Mouse (Mus musculus) kidney, embryonic 15.5 days (tissue): ENCODE results near the gene Cerkl. TPM values are rescaled to one million over a fixed set of nuclear protein-coding genes. Genes with fewer than 3 reads are reported as not detected.
A peak's percentile ranks its signal among the peaks of the same experiment; 100 is the strongest.

Source experiments
- ATAC-seq: fragments of 200-750 bp; cut with Nextera tagmentation; replicated peaks from 2 replicates; pipeline ENCODE4 v1.8.0; 2017; ENCODE audit warnings: moderate TSS enrichment; ENCODE audit not compliant: low FRiP score
- H3K27ac ChIP-seq: fragments of 300-500 bp; sonication (generic); 2 replicates; pipeline ENCODE4 v1.5.1; 2015; ENCODE audit warnings: mild to moderate bottlenecking, inconsistent platforms
- H3K27me3 ChIP-seq: fragments of 300-500 bp; sonication (generic); 2 replicates; pipeline ENCODE4 v1.6.1; 2015; ENCODE audit warnings: inconsistent platforms
- H3K36me3 ChIP-seq: fragments of 300-500 bp; sonication (generic); 2 replicates; pipeline ENCODE4 v1.6.1; 2015; ENCODE audit warnings: inconsistent platforms
- H3K4me1 ChIP-seq: fragments of 300-500 bp; sonication (generic); 2 replicates; pipeline ENCODE4 v1.6.1; 2015; ENCODE audit warnings: inconsistent platforms
- H3K4me2 ChIP-seq: fragments of 300-500 bp; sonication (generic); 2 replicates; pipeline ENCODE4 v1.6.1; 2015; ENCODE audit warnings: moderate library complexity, mild to moderate bottlenecking, inconsistent platforms
- H3K4me3 ChIP-seq: fragments of 300-500 bp; sonication (generic); replicated peaks from 2 replicates; pipeline ENCODE4 v1.5.1; 2015; ENCODE audit warnings: mild to moderate bottlenecking, inconsistent platforms
- H3K9ac ChIP-seq: fragments of 300-500 bp; sonication (generic); 2 replicates; pipeline ENCODE4 v1.6.1; 2015; ENCODE audit warnings: mild to moderate bottlenecking, inconsistent platforms
- H3K9me3 ChIP-seq: fragments of 300-500 bp; sonication (generic); replicated peaks from 2 replicates; pipeline ENCODE4 v1.6.1; 2016; ENCODE audit warnings: inconsistent platforms
- WGBS: fragments of 180-500 bp; shearing (Covaris S2); methylation state at CpG from one replicate; pipeline ENCODE4 v1.1.7; 2015; ENCODE audit warnings: mixed read lengths; 5-methylcytosine and 5-hydroxymethylcytosine counted together
- polyA plus RNA-seq: library from polyadenylated mRNA; unstranded; fragments of >200 nt; fragmentation: Nextera tagmentation; extraction: Ambion mirVana; gene quantifications from 2 replicates; pipeline ENCODE4 v1.2.1, GENCODE M21; 2015

Cerkl gene
- polyA plus RNA-seq, 1 experiment from 2014 or later = 2.3 TPM

GRCm38 (mm10) chr2:79430061-79430460, 26.5 kb downstream of the Cerkl start:
- no peak for ATAC-seq
- H3K9me3 ChIP-seq = no peaks in the 10 kb centered on the region
- no peak overlapping the region for H3K4me2 ChIP-seq
- H3K36me3 ChIP-seq = no peaks in the 10 kb centered on the region
- no peak overlapping the region for H3K9ac ChIP-seq
- no peak overlapping the region for H3K4me3 ChIP-seq
- no peak overlapping the region for H3K27ac ChIP-seq
- peaks cover 18% of the 10 kb centered on the region for H3K4me1 ChIP-seq
- H3K27me3 ChIP-seq = peaks cover 29% of the 10 kb centered on the region

- H3K27ac ChIP-seq = no peak overlapping the region
- peaks cover 18% of the 10 kb centered on the region for H3K4me1 ChIP-seq
- H3K9me3 ChIP-seq = no peaks in the 10 kb centered on the region
- no peak overlapping the region for H3K4me3 ChIP-seq
- no peak overlapping the region for H3K9ac ChIP-seq
- WGBS = 13% methylated on average over 6 of the region's 6 CpGs
- peaks cover 29% of the 10 kb centered on the region for H3K27me3 ChIP-seq
- H3K36me3 ChIP-seq = no peaks in the 10 kb centered on the region
- no peak for ATAC-seq
- no peak overlapping the region for H3K4me2 ChIP-seq
Observed at GRCm38 (mm10) chr2:79429650-79430049, 26.9 kb downstream of the Cerkl start.

- peak; percentile 13; the same call in 1 of the 2 replicates for ATAC-seq
- Histone ChIP-seq H3K36me3 (no peaks in the 10 kb centered on the region), H3K4me2 (peak overlapping the region; percentile 97), H3K27me3 (peaks cover 29% of the 10 kb centered on the region), H3K4me1 (peaks cover 18% of the 10 kb centered on the region), H3K4me3 (peak overlapping the region; percentile 53), H3K9ac (no peak overlapping the region), H3K9me3 (no peaks in the 10 kb centered on the region), H3K27ac (no peak overlapping the region)
- 13% methylated on average over 7 of the region's 7 CpGs for WGBS
Observed at GRCm38 (mm10) chr2:79429108-79429507, 27.5 kb downstream of the Cerkl start.

GRCm38 (mm10) chr2:79428569-79429104, 27.9 kb downstream of the Cerkl start:
- Histone ChIP-seq H3K4me2 (peak overlapping the region; percentile 97), H3K27ac (no peak overlapping the region), H3K9ac (peak overlapping the region; percentile 37), H3K27me3 (peaks cover 29% of the 10 kb centered on the region), H3K36me3 (no peaks in the 10 kb centered on the region), H3K4me1 (peaks cover 18% of the 10 kb centered on the region), H3K4me3 (peak overlapping the region; percentile 53), H3K9me3 (no peaks in the 10 kb centered on the region)
- ATAC-seq = peak; percentile 70
- WGBS = under 1% methylated on average over 35 of the region's 35 CpGs

- no peaks in the 10 kb centered on the region for H3K36me3 ChIP-seq
- H3K27ac ChIP-seq = no peak overlapping the region
- WGBS = 15% methylated on average over 6 of the region's 6 CpGs
- H3K4me1 ChIP-seq = peaks cover 18% of the 10 kb centered on the region
- peak overlapping the region; percentile 53 for H3K4me3 ChIP-seq
- H3K4me2 ChIP-seq = peak overlapping the region; percentile 97
- H3K9ac ChIP-seq = no peak overlapping the region
- H3K9me3 ChIP-seq = no peaks in the 10 kb centered on the region
- no peak for ATAC-seq
- peaks cover 29% of the 10 kb centered on the region for H3K27me3 ChIP-seq
Observed at GRCm38 (mm10) chr2:79428022-79428421, 28.6 kb downstream of the Cerkl start.

GRCm38 (mm10) chr2:79421696-79422095, 34.9 kb downstream of the Cerkl start:
- no peak overlapping the region for H3K27ac ChIP-seq
- H3K9me3 ChIP-seq = no peaks in the 10 kb centered on the region
- 49% methylated on average over 6 of the region's 6 CpGs for WGBS
- no peaks in the 10 kb centered on the region for H3K4me1 ChIP-seq
- H3K27me3 ChIP-seq = no peaks in the 10 kb centered on the region
- no peaks in the 10 kb centered on the region for H3K36me3 ChIP-seq
- no peak overlapping the region for H3K4me2 ChIP-seq
- no peak overlapping the region for H3K4me3 ChIP-seq
- no peak overlapping the region for H3K9ac ChIP-seq
- ATAC-seq = no peak

GRCm38 (mm10) chr2:79414505-79414904, 42.1 kb downstream of the Cerkl start:
- H3K27ac ChIP-seq = no peak overlapping the region
- no peak overlapping the region for H3K9ac ChIP-seq
- H3K36me3 ChIP-seq = no peaks in the 10 kb centered on the region
- no peak overlapping the region for H3K4me2 ChIP-seq
- no peak overlapping the region for H3K4me3 ChIP-seq
- WGBS = 87% methylated on average over 7 of the region's 7 CpGs
- H3K9me3 ChIP-seq = no peaks in the 10 kb centered on the region
- ATAC-seq = no peak
- no peaks in the 10 kb centered on the region for H3K4me1 ChIP-seq
- H3K27me3 ChIP-seq = no peaks in the 10 kb centered on the region

- no peak overlapping the region for H3K4me2 ChIP-seq
- ATAC-seq = no peak
- H3K27ac ChIP-seq = peak overlapping the region; percentile 41
- no peaks in the 10 kb centered on the region for H3K27me3 ChIP-seq
- no peaks in the 10 kb centered on the region for H3K36me3 ChIP-seq
- no peak overlapping the region for H3K9ac ChIP-seq
- H3K4me3 ChIP-seq = no peak overlapping the region
- WGBS = 69% methylated on average over 3 of the region's 3 CpGs
- no peaks in the 10 kb centered on the region for H3K4me1 ChIP-seq
- no peaks in the 10 kb centered on the region for H3K9me3 ChIP-seq
Observed at GRCm38 (mm10) chr2:79410903-79411255, 45.7 kb downstream of the Cerkl start.

GRCm38 (mm10) chr2:79410247-79410902, 46.2 kb downstream of the Cerkl start:
- Histone ChIP-seq H3K27ac (peak overlapping the region; percentile 41; the same call in 1 of the 2 replicates), H3K4me2 (no peak overlapping the region), H3K4me3 (no peak overlapping the region), H3K36me3 (no peaks in the 10 kb centered on the region), H3K4me1 (no peaks in the 10 kb centered on the region), H3K9ac (no peak overlapping the region), H3K27me3 (no peaks in the 10 kb centered on the region), H3K9me3 (no peaks in the 10 kb centered on the region)
- WGBS = 69% methylated on average over 15 of the region's 15 CpGs
- no peak for ATAC-seq

GRCm38 (mm10) chr2:79405661-79406405, 50.8 kb downstream of the Cerkl start:
- WGBS = 68% methylated on average over 5 of the region's 5 CpGs
- Histone ChIP-seq H3K27me3 (no peaks in the 10 kb centered on the region), H3K4me1 (no peaks in the 10 kb centered on the region), H3K4me2 (no peak overlapping the region), H3K27ac (no peak overlapping the region), H3K4me3 (no peak overlapping the region), H3K36me3 (no peaks in the 10 kb centered on the region), H3K9ac (no peak overlapping the region), H3K9me3 (no peaks in the 10 kb centered on the region)
- no peak for ATAC-seq

- Histone ChIP-seq H3K27ac (no peak overlapping the region), H3K36me3 (no peaks in the 10 kb centered on the region), H3K27me3 (no peaks in the 10 kb centered on the region), H3K9me3 (no peaks in the 10 kb centered on the region), H3K4me2 (no peak overlapping the region), H3K4me3 (no peak overlapping the region), H3K4me1 (no peaks in the 10 kb centered on the region), H3K9ac (no peak overlapping the region)
- 76% methylated on average over 4 of the region's 4 CpGs for WGBS
- no peak for ATAC-seq
Observed at GRCm38 (mm10) chr2:79400045-79400444, 56.5 kb downstream of the Cerkl start.

GRCm38 (mm10) chr2:79399234-79400000, 57.2 kb downstream of the Cerkl start:
- no peaks in the 10 kb centered on the region for H3K27me3 ChIP-seq
- no peak overlapping the region for H3K4me3 ChIP-seq
- no peaks in the 10 kb centered on the region for H3K4me1 ChIP-seq
- no peak overlapping the region for H3K4me2 ChIP-seq
- no peaks in the 10 kb centered on the region for H3K36me3 ChIP-seq
- no peak for ATAC-seq
- no peak overlapping the region for H3K27ac ChIP-seq
- H3K9me3 ChIP-seq = no peaks in the 10 kb centered on the region
- H3K9ac ChIP-seq = no peak overlapping the region
- 65% methylated on average over 8 of the region's 8 CpGs for WGBS
